Mouse (Mus musculus) forebrain, embryonic 11.5 days (tissue): Measurements from ENCODE around the gene Cap2. TPM values are rescaled to one million over a fixed set of nuclear protein-coding genes. Genes with fewer than 3 reads are reported as not detected.

Experiments used
- ATAC-seq: fragments of 200-750 bp; cut with Nextera tagmentation; replicated peaks from 2 replicates; pipeline ENCODE4 v1.8.0; 2017; ENCODE audit warnings: moderate TSS enrichment; ENCODE audit not compliant: low FRiP score
- DNase-seq: peaks from one replicate; pipeline ENCODE4 v3.0.0-alpha.2; 2017; ENCODE audit warnings: low spot score
- H3K27ac ChIP-seq: fragments of 300-500 bp; sonication (generic); 2 replicates; pipeline ENCODE4 v1.5.1; 2014; ENCODE audit warnings: low read depth, low read length
- H3K27me3 ChIP-seq: fragments of 300-500 bp; sonication (generic); 2 replicates; pipeline ENCODE4 v1.6.1; 2014; ENCODE audit warnings: mild to moderate bottlenecking, low read length, mixed read lengths; ENCODE audit not compliant: control insufficient read depth, insufficient read depth
- H3K36me3 ChIP-seq: fragments of 300-500 bp; sonication (generic); 2 replicates; pipeline ENCODE4 v1.6.1; 2014; ENCODE audit warnings: mild to moderate bottlenecking, low read length, moderate library complexity, mixed read lengths; ENCODE audit not compliant: control insufficient read depth, insufficient read depth
- H3K4me1 ChIP-seq: fragments of 300-500 bp; sonication (generic); replicated peaks from 2 replicates; pipeline ENCODE4 v1.6.1; 2014; ENCODE audit warnings: low read length, mixed read lengths; ENCODE audit not compliant: control insufficient read depth, insufficient read depth
- H3K4me2 ChIP-seq: fragments of 300-500 bp; sonication (generic); 2 replicates; pipeline ENCODE4 v1.6.1; 2014; ENCODE audit warnings: low read depth, mild to moderate bottlenecking, low read length, moderate library complexity, mixed read lengths; ENCODE audit not compliant: severe bottlenecking
- H3K4me3 ChIP-seq: fragments of 300-500 bp; sonication (generic); 2 replicates; pipeline ENCODE4 v1.5.1; 2014; ENCODE audit warnings: low read depth, low read length
- H3K9ac ChIP-seq: fragments of 300-500 bp; sonication (generic); 2 replicates; pipeline ENCODE4 v1.6.1; 2014; ENCODE audit warnings: low read length
- H3K9me3 ChIP-seq: fragments of 300-500 bp; sonication (generic); 2 replicates; pipeline ENCODE4 v1.6.1; 2016; ENCODE audit warnings: low read length, mixed read lengths; ENCODE audit not compliant: control insufficient read depth
- WGBS: fragments of 180-500 bp; shearing (Covaris S2); extraction: QIAGEN DNeasy Blood & Tissue Kit; methylation state at CpG from one replicate; pipeline ENCODE4 v1.1.7; 2014; 5-methylcytosine and 5-hydroxymethylcytosine counted together
- polyA plus RNA-seq: library from polyadenylated mRNA; unstranded; fragments of >200 nt; fragmentation: Nextera tagmentation; extraction: Ambion mirVana; gene quantifications from 2 replicates; pipeline ENCODE4 v1.2.1, GENCODE M21; 2014

The Cap2 gene
- polyA plus RNA-seq, 1 experiment from 2014 or later: 8.3 TPM

- H3K9ac ChIP-seq: no peak overlapping the region
- peaks cover 5% of the 10 kb centered on the region; the same call in 1 of the 2 replicates for H3K27me3 ChIP-seq
- ATAC-seq (no peak), DNase-seq (no peak)
- H3K9me3 ChIP-seq: no peaks in the 10 kb centered on the region
- no peak overlapping the region for H3K4me2 ChIP-seq
- H3K36me3 ChIP-seq: no peaks in the 10 kb centered on the region
- H3K27ac ChIP-seq: no peak overlapping the region
- 82% methylated on average over 7 of the region's 7 CpGs for WGBS
- no peak overlapping the region for H3K4me3 ChIP-seq
- peaks cover 5% of the 10 kb centered on the region; the same call in 1 of the 2 replicates for H3K4me1 ChIP-seq
Observed at GRCm38 (mm10) chr13:46539284-46539683, 37.6 kb downstream of the Cap2 start.

GRCm38 (mm10) chr13:46540943-46541342 lies 39.3 kb downstream of the Cap2 start:
- DNase-seq (no peak), ATAC-seq (no peak)
- H3K27ac ChIP-seq: no peak overlapping the region
- H3K4me3 ChIP-seq: no peak overlapping the region
- H3K9ac ChIP-seq: no peak overlapping the region
- no peaks in the 10 kb centered on the region for H3K36me3 ChIP-seq
- peaks cover 4% of the 10 kb centered on the region; the same call in 1 of the 2 replicates for H3K4me1 ChIP-seq
- H3K27me3 ChIP-seq: no peaks in the 10 kb centered on the region
- WGBS: 22% methylated on average over 5 of the region's 5 CpGs
- no peak overlapping the region for H3K4me2 ChIP-seq
- no peaks in the 10 kb centered on the region for H3K9me3 ChIP-seq

- 73% methylated on average over 7 of the region's 7 CpGs for WGBS
- Histone ChIP-seq H3K36me3 (no peaks in the 10 kb centered on the region), H3K4me2 (no peak overlapping the region), H3K9ac (no peak overlapping the region), H3K27me3 (no peaks in the 10 kb centered on the region), H3K4me3 (no peak overlapping the region), H3K27ac (no peak overlapping the region), H3K9me3 (no peaks in the 10 kb centered on the region), H3K4me1 (peaks cover 4% of the 10 kb centered on the region; the same call in 1 of the 2 replicates)
- no peak for DNase-seq
- no peak for ATAC-seq
Observed at GRCm38 (mm10) chr13:46542782-46543181, 41.1 kb downstream of the Cap2 start.

- no peak overlapping the region for H3K4me2 ChIP-seq
- ATAC-seq: no peak
- 50% methylated on average over 6 of the region's 6 CpGs for WGBS
- no peak overlapping the region for H3K4me3 ChIP-seq
- H3K4me1 ChIP-seq: peaks cover 6% of the 10 kb centered on the region; the same call in 1 of the 2 replicates
- no peaks in the 10 kb centered on the region for H3K36me3 ChIP-seq
- no peaks in the 10 kb centered on the region for H3K27me3 ChIP-seq
- no peak overlapping the region for H3K9ac ChIP-seq
- DNase-seq: no peak
- H3K27ac ChIP-seq: peak overlapping the region; percentile 14; the same call in 1 of the 2 replicates
- H3K9me3 ChIP-seq: no peaks in the 10 kb centered on the region
Observed at GRCm38 (mm10) chr13:46544608-46545007, 43.0 kb downstream of the Cap2 start.

- 0 out of 2 replicates have a peak overlapping the region, but pooled peaks have one; percentile 18 for H3K4me2 ChIP-seq
- no peaks in the 10 kb centered on the region for H3K36me3 ChIP-seq
- no peak overlapping the region for H3K4me3 ChIP-seq
- H3K27ac ChIP-seq: peak overlapping the region; percentile 71; the same call in 1 of the 2 replicates
- H3K9ac ChIP-seq: no peak overlapping the region
- no peaks in the 10 kb centered on the region for H3K9me3 ChIP-seq
- H3K27me3 ChIP-seq: no peaks in the 10 kb centered on the region
- ATAC-seq (peak; percentile 65), DNase-seq (peak; percentile 78)
- WGBS: 4% methylated on average over 9 of the region's 9 CpGs
- H3K4me1 ChIP-seq: peaks cover 6% of the 10 kb centered on the region; the same call in 1 of the 2 replicates
Observed at GRCm38 (mm10) chr13:46545081-46545480, 43.4 kb downstream of the Cap2 start.

- Histone ChIP-seq H3K4me3 (no peak overlapping the region), H3K4me1 (peaks cover 6% of the 10 kb centered on the region; the same call in 1 of the 2 replicates), H3K9ac (no peak overlapping the region), H3K27me3 (no peaks in the 10 kb centered on the region), H3K27ac (no peak overlapping the region), H3K36me3 (no peaks in the 10 kb centered on the region), H3K9me3 (no peaks in the 10 kb centered on the region), H3K4me2 (no peak overlapping the region)
- DNase-seq (no peak), ATAC-seq (no peak)
- 79% methylated on average over 4 of the region's 4 CpGs for WGBS
Observed at GRCm38 (mm10) chr13:46546846-46547245, 45.2 kb downstream of the Cap2 start.

- H3K9me3 ChIP-seq: no peaks in the 10 kb centered on the region
- no peak overlapping the region for H3K4me2 ChIP-seq
- 45% methylated on average over 1 of the region's 1 CpGs for WGBS
- DNase-seq: no peak
- H3K27ac ChIP-seq: no peak overlapping the region
- peaks cover 6% of the 10 kb centered on the region; the same call in 1 of the 2 replicates for H3K4me1 ChIP-seq
- no peak for ATAC-seq
- H3K36me3 ChIP-seq: no peaks in the 10 kb centered on the region
- no peaks in the 10 kb centered on the region for H3K27me3 ChIP-seq
- no peak overlapping the region for H3K9ac ChIP-seq
- H3K4me3 ChIP-seq: no peak overlapping the region
Observed at GRCm38 (mm10) chr13:46547253-46547652, 45.6 kb downstream of the Cap2 start.

- no peak overlapping the region for H3K4me2 ChIP-seq
- DNase-seq (no peak), ATAC-seq (0 out of 2 replicates have a peak, but pooled peaks have one; percentile 49)
- no peak overlapping the region for H3K4me3 ChIP-seq
- H3K4me1 ChIP-seq: peaks cover 6% of the 10 kb centered on the region; the same call in 1 of the 2 replicates
- H3K9me3 ChIP-seq: no peaks in the 10 kb centered on the region
- 79% methylated on average over 8 of the region's 8 CpGs for WGBS
- no peaks in the 10 kb centered on the region for H3K36me3 ChIP-seq
- H3K9ac ChIP-seq: no peak overlapping the region
- no peaks in the 10 kb centered on the region for H3K27me3 ChIP-seq
- H3K27ac ChIP-seq: no peak overlapping the region
Observed at GRCm38 (mm10) chr13:46548132-46548531, 46.5 kb downstream of the Cap2 start.

- H3K4me1 ChIP-seq: peaks cover 4% of the 10 kb centered on the region; the same call in 1 of the 2 replicates
Observed at GRCm38 (mm10) chr13:46548600-46549179, 47.0 kb downstream of the Cap2 start.

More at GRCm38 (mm10) chr13:46548600-46549179, 47.0 kb downstream of the Cap2 start:
- Histone ChIP-seq H3K36me3 (no peaks in the 10 kb centered on the region), H3K4me3 (no peak overlapping the region), H3K9ac (no peak overlapping the region), H3K27me3 (no peaks in the 10 kb centered on the region), H3K27ac (no peak overlapping the region), H3K9me3 (no peaks in the 10 kb centered on the region), H3K4me2 (no peak overlapping the region)
- WGBS: 87% methylated on average over 5 of the region's 5 CpGs
- DNase-seq (no peak), ATAC-seq (no peak)
